Mouse (Mus musculus) G1E-ER4 (cell line): ENCODE results near the gene Abhd16a. TPM values are rescaled to one million over a fixed set of nuclear protein-coding genes. Genes with fewer than 3 reads are reported as not detected.

Experiments used
- GATA1 ChIP-seq: IDR thresholded peaks from one replicate; pipeline ENCODE4 v1.8.0; 2012; ENCODE audit warnings: low read length, inconsistent platforms
- polyA plus RNA-seq: library from polyadenylated mRNA; stranded (reverse); fragments of >175 nt; gene quantifications from 2 replicates; pipeline ENCODE4 v1.2.3, GENCODE M21; 2012

Abhd16a gene
- polyA plus RNA-seq, 1 experiment = 148 TPM

DNA sequence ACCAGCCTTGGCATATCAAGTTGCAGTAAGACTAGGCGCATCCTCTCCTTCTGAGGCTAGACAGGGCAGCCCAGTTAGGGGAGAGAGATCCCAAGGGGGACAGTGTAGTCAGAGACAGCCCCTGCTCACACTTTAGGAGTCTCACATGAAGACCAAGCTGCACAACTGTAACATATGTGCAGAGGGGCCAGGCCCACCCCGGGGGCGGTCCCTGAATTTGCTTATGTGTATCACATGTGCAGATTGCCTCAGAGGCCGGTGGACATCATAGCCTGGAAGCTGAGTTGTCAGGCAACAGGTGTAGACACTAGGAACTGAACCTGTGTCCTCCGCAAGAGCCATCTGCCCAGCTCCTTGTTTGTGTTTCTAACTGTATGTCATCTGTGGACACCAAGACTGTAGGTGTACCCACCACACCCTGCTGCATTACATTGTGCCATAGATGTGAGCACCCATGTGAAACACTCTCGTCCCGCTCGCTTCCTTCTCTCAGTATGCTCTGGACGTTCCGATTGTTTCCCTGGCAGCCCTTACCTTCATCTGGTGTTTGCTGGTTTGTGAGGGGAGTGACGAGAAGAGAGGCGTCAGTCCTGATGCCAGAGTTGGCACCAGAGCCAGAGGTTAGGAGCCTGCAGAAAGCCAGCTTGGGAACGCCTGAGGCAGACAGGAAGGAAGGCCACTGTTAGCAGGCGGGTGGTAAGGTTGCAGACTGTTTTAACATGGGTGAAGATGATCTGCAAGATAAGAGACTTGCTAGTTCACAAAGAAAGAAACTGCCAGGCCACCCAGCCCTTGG lies 3.5 kb downstream of the Abhd16a start:
- no peak for TF ChIP-seq GATA1

DNA sequence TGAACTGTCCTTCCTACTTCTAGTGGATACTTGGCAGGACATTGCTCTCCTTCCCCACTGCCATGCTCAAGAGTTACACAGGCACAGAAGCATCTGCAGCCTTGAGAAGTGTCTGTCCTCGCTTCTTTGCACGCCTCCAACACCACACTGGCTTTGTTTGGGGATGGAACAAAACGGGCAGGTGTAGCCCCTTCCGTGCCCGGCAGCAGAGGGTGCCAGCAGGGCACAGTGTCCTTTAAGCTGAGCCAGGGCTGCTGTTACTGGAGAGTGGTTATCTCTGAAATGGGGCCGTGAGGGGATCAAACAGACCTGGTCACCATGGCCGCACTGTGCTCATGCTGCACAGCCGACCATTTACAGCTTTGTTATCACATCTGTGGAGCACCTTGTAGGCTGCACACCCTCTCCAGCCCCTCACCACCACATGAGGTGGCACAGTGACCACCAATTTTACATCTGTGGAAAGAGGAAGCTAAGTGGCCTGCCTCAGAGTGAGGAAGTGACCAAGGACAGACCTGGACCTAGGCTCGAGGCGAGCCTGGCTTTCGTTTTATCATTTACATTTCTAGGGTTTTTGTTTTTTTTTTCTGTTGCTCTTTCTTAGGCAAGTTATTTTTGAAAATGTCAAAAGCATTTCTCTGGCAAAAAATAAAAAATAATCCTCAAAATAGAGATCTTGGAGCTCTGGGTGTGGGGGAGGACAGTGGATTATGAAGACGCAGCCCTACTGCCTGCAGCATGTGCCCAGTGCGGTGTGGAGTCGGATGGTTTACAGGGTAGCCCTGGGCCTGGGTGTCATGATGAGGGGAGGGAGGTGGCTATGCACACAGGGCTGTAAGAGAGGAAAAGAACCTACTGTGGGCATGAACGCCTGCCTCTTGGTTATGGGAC lies 5.7 kb downstream of the Abhd16a start:
- TF ChIP-seq GATA1 = no peak

DNA sequence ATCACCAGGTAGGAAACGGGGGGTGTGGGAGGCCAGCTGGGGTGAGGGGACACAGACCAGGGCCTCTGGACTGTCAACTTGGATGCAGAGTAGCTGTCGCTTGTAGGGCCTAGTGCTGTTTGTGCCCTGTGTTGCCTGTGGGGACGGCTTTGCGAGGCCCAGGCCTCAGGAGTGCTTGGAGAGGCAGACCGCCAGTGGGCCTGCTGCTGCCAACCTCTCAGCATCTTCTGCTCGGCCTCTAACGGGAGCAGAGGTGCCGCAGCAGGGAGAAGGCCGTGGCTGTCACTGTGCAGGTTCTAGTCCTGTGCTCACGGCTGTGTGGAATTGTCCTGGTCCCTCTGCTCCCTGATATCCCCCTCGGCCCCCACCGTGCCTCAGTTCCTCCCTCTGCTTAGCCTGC lies 7.5 kb downstream of the Abhd16a start:
- TF ChIP-seq GATA1 = no peak

DNA sequence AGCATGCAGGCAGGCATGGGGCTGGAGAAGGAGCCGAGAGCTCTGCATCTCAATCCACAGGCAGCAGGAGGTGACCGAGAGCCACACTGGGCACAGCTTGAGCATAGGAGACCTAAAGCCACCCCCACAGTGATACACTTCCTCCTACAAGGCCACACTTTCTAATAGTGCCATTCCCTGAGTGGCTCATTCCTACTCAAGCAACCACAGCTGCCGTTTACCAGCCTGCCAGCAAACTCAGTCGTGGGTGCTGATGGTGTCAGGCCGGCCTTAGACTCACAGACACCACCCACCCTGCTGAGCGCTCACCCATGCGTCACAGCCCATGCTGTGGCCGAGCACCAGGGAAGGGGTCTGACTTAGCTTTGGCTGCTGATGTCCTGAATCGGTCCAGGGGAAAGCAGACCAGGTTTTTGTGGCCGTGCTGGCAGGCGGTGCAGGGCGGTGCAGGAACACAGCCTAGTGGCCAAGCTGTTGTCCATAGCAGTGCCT lies 8.1 kb downstream of the Abhd16a start:
- TF ChIP-seq GATA1 = no peak

DNA sequence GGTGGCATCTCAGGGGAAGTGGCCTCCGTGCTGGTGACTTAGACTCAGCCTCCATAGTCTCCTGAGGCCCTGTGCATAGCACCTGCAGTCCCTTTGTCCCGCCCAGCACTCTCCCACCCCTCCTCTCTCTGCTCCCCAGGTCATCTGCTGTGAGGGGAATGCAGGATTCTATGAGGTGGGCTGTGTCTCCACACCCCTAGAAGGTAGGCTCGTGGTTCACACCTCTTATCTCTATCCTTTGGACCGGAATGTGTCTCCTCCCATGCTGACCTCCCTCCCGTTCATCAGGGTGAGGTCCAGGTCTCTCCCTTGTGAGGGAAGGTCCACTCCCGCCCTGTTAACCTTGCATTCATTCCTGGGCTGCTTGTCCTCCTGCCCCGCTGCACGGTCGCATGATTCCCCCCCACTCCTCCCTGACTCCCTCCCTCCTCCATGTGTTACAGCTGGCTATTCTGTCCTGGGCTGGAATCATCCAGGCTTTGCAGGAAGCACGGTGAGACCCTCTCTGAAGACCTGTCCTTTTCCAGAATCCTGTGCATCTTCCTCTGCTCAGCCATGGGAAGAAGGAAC lies 11.2 kb downstream of the Abhd16a start:
- TF ChIP-seq GATA1 = no peak

DNA sequence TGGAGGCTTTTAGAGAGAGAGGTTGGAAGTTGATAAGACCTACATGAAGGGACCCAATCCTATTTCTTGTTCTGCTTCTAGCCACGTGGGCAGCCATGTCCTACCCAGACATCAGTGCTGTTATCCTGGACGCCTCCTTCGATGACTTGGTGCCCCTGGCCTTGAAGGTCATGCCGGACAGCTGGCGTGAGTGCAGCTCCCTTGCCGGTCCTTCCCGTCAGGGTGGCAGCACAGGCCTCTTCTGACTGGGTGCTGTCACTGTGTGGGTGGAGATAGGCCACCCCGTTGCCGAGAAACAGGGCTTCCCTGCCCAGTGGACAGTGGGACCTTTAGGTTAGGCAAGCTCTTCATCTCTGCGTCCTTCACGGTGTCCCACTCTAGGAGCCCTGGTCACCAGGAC lies 12.1 kb downstream of the Abhd16a start:
- TF ChIP-seq GATA1 = no peak

DNA sequence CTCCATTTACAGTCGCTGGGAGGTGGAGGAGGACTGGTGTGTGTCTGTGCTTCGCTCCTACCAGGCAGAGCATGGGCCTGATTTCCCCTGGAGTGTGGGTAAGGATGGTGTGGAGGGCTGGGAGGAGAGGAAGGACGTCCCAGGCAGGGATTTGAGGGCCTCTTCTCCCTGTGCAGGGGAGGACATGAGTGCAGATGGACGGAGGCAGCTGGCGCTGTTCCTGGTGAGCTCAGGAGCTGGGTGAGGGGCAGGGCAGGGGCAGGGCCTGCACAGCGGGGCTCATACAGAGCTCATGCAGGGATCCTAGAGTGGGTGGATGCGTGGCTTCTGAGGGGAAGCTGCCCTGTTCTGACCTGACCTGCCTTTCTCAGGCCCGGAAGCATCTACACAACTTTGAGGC lies 13.2 kb downstream of the Abhd16a start:
- no peak for TF ChIP-seq GATA1

DNA sequence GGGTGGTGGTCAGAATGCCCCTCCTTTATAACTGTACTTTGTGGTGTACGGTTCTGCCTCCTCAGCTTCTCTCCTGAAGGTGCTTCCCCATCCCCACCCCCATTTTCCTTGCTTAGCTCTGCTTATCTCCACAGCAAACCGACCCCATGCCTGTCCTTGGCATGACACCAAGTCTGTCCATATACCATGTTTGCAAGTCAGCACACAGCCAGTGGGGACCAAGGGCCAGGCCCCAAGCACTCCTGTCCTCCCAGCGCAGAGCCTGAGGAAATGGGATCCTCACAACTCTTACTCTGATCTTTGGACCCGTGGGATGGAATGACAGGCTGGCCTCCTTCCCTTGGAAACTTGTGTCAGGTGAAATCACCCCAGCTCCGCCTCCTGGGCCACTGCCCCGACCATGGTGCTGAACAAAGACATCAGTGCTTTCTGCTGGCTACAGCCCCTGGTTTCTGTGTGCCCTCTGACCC lies 14.2 kb downstream of the Abhd16a start:
- TF ChIP-seq GATA1 = no peak

DNA sequence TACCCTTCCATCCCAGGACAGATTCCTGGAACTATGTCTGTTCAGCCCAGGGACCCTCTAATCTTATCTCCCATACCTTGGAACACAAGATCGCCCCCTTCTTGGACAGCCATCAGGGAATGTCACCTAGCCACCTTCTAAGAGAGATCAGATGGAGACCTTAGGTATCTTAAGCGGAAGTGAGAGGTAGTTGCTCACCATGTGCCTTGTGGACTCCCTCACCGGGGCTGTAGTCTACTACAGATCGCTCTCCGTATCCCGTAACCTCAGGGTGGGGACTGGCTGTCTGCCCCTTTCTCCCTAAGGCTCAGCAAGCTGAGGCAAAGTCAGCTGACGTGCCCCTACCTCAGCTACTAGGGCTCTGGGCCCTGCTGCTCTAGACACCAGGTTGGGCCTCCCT lies 15.0 kb downstream of the Abhd16a start:
- no peak for TF ChIP-seq GATA1

DNA sequence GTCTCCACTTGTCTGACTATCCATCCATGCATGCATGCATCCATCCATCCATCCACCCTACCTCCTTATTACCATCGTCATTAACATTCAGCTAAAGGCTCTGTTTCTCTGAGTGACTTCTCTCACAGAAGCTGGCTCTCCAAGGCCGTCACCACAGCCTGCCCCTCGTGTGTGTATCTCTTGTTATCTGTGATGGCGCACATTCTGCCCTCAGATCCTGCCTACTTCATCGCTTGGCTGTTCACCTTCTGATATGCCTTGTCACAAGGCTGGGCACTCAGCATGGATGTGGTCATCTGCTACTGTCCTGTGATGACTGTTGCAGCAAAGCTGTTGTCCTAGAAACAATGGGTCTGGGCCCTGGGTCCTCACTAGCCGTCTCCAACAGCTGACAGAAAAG lies 15.7 kb downstream of the Abhd16a start:
- TF ChIP-seq GATA1 = peak; percentile 87

DNA sequence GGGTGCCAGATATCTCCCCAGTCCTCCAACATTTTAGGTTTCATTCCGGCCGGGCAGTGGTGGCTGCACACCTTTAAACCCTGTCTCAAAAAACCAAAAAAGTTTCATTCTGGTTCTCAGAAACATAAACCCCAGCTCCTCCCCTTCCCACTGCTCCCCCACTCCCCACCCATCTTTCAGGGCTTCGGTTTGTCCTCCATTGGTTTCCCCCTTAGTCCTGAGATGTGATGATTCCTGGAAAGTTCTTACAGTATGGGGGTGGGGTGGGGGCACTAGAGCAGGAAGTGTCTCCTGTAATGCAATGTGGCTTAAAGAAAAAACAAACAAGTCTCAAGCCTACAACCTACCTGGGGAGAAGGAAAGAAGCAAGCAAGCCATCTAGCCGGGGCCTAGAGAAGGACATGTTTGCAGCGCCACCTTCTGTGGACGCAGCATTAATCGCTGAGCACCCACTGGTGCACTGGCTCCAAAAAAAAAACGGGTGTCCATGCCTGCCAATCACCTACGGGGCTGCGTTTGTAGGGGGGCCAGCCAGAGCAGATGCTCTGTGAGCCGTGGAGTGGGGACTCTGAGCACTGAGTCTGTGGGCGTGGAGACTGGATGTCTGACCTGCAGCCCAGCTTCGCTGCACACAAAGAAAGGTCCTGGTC lies 16.8 kb downstream of the Abhd16a start:
- no peak for TF ChIP-seq GATA1

DNA sequence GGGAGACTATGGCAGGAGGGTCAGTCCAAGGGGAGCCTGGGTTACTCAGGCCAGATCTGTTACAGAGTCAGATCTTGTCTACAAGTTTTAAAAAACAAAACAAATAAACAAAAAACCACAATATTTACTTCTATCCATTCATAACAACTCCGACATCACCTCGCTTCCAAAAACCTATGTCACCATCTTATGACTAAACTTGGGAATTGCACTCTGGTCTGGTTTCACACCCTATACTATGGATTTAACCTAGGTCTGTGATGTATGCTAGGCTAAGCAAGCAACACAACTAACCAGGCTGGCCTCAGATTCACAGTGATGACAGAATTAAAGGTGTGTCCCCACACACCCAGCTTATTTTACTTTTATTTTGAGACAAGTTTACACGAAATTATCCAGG lies 17.5 kb downstream of the Abhd16a start:
- TF ChIP-seq GATA1 = no peak

DNA sequence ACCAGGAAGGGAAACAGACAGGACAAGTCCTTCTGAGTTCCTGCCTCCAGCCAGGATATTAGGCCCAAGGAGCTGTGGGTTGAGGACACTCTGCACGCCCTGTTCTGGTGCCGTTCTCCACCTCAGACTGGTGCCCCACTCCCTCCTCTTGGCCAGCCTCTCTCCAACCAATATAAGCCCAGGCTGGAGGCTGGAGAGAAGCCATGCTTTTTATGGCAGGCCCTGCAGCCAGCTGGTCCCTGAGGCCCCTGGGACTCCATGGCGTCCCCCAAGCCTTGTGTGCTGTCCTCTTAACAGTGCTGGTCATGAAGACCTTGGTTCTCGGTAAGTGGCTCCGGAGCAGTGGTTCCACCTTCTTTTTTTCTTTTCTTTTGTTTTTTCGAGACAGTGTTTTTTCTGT lies 19.0 kb downstream of the Abhd16a start, which contains the start of gene Ly6g5c:
Gene Ly6g5c, plus strand, starts transcription at position 183 of the 400 bp plus-strand sequence.
- TF ChIP-seq GATA1 = no peak

DNA sequence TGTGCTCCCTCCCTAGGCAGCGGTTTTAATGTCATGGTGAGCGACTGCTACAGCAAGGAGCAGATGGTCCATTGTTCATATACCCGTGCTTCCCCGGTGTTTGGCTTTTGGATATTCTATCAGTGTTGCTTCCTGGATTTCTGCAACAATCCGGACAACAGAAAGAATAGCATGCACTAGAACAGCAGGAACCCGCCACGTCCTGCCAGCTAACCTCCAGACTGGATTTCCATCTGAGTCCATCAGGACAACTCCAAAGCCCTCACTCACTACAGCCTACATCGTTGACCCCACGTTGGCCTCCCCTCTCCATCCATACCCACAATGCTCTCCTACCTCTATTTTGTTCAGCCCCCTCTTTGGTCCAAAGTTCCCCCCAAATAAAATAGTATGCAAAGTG lies 22.7 kb downstream of the Abhd16a start:
- TF ChIP-seq GATA1 = no peak

DNA sequence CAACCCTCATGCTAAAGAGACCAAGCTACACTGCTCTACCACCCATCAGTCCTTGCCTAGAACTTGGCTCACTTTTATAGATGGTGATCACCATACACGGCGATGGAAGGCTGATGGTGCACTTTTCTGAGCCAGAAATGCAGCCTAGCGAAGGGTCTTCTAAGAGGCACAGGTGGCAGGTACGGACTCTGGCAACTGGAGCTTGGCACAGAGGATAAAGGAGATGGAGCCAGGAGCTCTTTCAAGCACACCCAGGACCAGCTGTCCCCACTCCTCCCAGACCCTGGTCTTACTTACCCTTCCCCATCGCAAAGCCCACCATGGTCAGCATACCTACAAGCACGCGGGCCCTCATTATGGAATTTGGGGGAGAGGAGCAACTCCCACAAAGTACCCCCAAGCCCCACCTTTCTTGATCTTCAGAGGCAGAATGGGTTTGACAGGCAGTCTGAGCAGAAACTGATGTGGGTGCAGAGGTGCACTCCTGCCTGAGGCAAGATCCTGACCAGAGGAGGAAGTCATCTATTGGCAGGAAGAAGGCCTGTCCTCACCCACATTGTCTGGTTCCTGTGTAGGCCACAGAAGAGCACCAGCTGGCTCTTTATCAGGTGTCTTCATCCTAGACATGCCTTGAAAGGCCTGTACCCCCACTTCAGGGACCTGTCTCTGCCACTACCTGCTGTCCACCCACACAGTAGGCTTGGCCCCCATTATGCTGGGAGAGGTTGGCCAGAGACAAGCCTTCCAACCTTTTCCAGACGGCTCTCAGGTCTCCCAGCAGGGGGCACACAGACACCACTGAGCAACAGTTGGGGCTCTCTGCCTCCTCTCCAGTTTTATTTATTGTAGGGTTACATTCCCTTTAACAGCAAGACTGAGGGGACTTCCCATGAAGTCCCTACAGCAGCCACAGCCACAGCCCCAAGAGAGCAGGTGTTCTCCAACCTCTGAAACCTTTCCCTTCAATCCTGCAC lies 26.3 kb downstream of the Abhd16a start, which contains the start of gene Ly6g5b:
Gene Ly6g5b, minus strand, starts transcription at position 383 of the 974 bp plus-strand sequence.
- TF ChIP-seq GATA1 = no peak
